Mouse (Mus musculus): Measurements from ENCODE around the gene Brd7. TPM values are rescaled to one million over a fixed set of nuclear protein-coding genes. Genes with fewer than 3 reads are reported as not detected.

Brd7 gene
- total RNA-seq, 2 experiments from 2014 or later = 80.2 to 82.4 TPM

GRCm38 (mm10) chr8:88309881-88310280 is 52.1 kb downstream of the Brd7 start:
- no peak for DNase-seq

- DNase-seq = no peak
These were observed 52.6 kb downstream of the Brd7 start for GRCm38 (mm10) chr8:88309274-88309873.

GRCm38 (mm10) chr8:88307736-88308135 is 54.3 kb downstream of the Brd7 start:
- no peak for DNase-seq

- peak; percentile 50 for DNase-seq
These were observed 55.5 kb downstream of the Brd7 start for GRCm38 (mm10) chr8:88306511-88306910.

GRCm38 (mm10) chr8:88305814-88306213 is 56.2 kb downstream of the Brd7 start:
- DNase-seq = no peak

GRCm38 (mm10) chr8:88301589-88302437 is 60.2 kb downstream of the Brd7 start:
- no peak for DNase-seq

GRCm38 (mm10) chr8:88299907-88300603 is 61.9 kb downstream of the Brd7 start:
- DNase-seq = no peak

GRCm38 (mm10) chr8:88298733-88299103 is 63.3 kb downstream of the Brd7 start:
- no peak for DNase-seq

- DNase-seq = no peak
These were observed 63.8 kb downstream of the Brd7 start for GRCm38 (mm10) chr8:88297976-88298732.

GRCm38 (mm10) chr8:88294977-88295376 is 67.0 kb downstream of the Brd7 start:
- DNase-seq = no peak

- DNase-seq = no peak
These were observed 68.2 kb downstream of the Brd7 start for GRCm38 (mm10) chr8:88293590-88294356.

GRCm38 (mm10) chr8:88292926-88293325 is 69.1 kb downstream of the Brd7 start:
- no peak for DNase-seq

GRCm38 (mm10) chr8:88291305-88291690 is 70.7 kb downstream of the Brd7 start:
- DNase-seq = no peak

GRCm38 (mm10) chr8:88290326-88291304 is 71.4 kb downstream of the Brd7 start:
- no peak for DNase-seq

GRCm38 (mm10) chr8:88289901-88290300 is 72.1 kb downstream of the Brd7 start:
- no peak for DNase-seq

GRCm38 (mm10) chr8:88288622-88289242 is 73.3 kb downstream of the Brd7 start:
- DNase-seq = no peak

- no peak for DNase-seq
These were observed 75.5 kb downstream of the Brd7 start for GRCm38 (mm10) chr8:88286421-88286960.

- no peak for DNase-seq
These were observed 76.3 kb downstream of the Brd7 start for GRCm38 (mm10) chr8:88285469-88286356.

- DNase-seq = no peak
These were observed 77.3 kb downstream of the Brd7 start for GRCm38 (mm10) chr8:88284738-88285137.

All from adrenal gland, postnatal 10 days (tissue).